Mouse (Mus musculus): ENCODE measurements around the gene Il1r2. TPM values are rescaled to one million over a fixed set of nuclear protein-coding genes. Genes with fewer than 3 reads are reported as not detected.

The Il1r2 gene
- polyA plus RNA-seq, 1 experiment from 2014 or later, result 0.40 TPM

- Histone ChIP-seq H3K27ac (no peak overlapping the region), H3K4me1 (peaks cover 11% of the 10 kb centered on the region), H3K27me3 (ENCODE audit: poor library complexity, severe bottlenecking) (no peaks in the 10 kb centered on the region), H3K36me3 (replicated peaks) (no peaks in the 10 kb centered on the region), H3K4me3 (no peak overlapping the region), H3K9me3 (no peaks in the 10 kb centered on the region)
- DNase-seq (ENCODE audit: extremely low spot score, low spot score), result no peak
- WGBS, result 51% methylated on average over 8 of the region's 8 CpGs
These were observed 41.4 kb downstream of the Il1r2 start for GRCm38 (mm10) chr1:40115271-40115670.

- H3K9me3 ChIP-seq, result no peaks in the 10 kb centered on the region
- WGBS, result 5% methylated on average over 7 of the region's 8 CpGs
- DNase-seq (ENCODE audit: extremely low spot score, low spot score), result peak; percentile 76
- H3K27me3 ChIP-seq (ENCODE audit: poor library complexity, severe bottlenecking), result no peaks in the 10 kb centered on the region
- H3K4me1 ChIP-seq, result peaks cover 11% of the 10 kb centered on the region
- H3K27ac ChIP-seq, result no peak overlapping the region
- H3K4me3 ChIP-seq, result no peak overlapping the region
- no peaks in the 10 kb centered on the region for H3K36me3 ChIP-seq (replicated peaks)
These were observed 42.5 kb downstream of the Il1r2 start for GRCm38 (mm10) chr1:40116422-40116821.

- Histone ChIP-seq H3K27me3 (ENCODE audit: poor library complexity, severe bottlenecking) (no peaks in the 10 kb centered on the region), H3K27ac (no peak overlapping the region), H3K4me3 (no peak overlapping the region), H3K4me1 (peaks cover 11% of the 10 kb centered on the region), H3K36me3 (replicated peaks) (no peaks in the 10 kb centered on the region), H3K9me3 (no peaks in the 10 kb centered on the region)
- 52% methylated on average over 9 of the region's 10 CpGs for WGBS
- peak; percentile 26 for DNase-seq (ENCODE audit: extremely low spot score, low spot score)
These were observed 43.7 kb downstream of the Il1r2 start for GRCm38 (mm10) chr1:40117565-40117964.

GRCm38 (mm10) chr1:40124237-40124636, 50.4 kb downstream of the Il1r2 start:
- no peak for DNase-seq (ENCODE audit: extremely low spot score, low spot score)
- 85% methylated on average over 4 of the region's 4 CpGs for WGBS
- no peaks in the 10 kb centered on the region for H3K27me3 ChIP-seq (ENCODE audit: poor library complexity, severe bottlenecking)

GRCm38 (mm10) chr1:40128481-40128880, 54.6 kb downstream of the Il1r2 start:
- Histone ChIP-seq H3K27me3 (ENCODE audit: poor library complexity, severe bottlenecking) (no peaks in the 10 kb centered on the region), H3K9me3 (no peaks in the 10 kb centered on the region), H3K36me3 (replicated peaks) (no peaks in the 10 kb centered on the region), H3K4me3 (no peak overlapping the region), H3K27ac (no peak overlapping the region), H3K4me1 (no peaks in the 10 kb centered on the region)
- WGBS, result 86% methylated on average over 4 of the region's 4 CpGs
- no peak for DNase-seq (ENCODE audit: extremely low spot score, low spot score)

More at GRCm38 (mm10) chr1:40124237-40124636, 50.4 kb downstream of the Il1r2 start:
- H3K36me3 ChIP-seq (replicated peaks), result no peaks in the 10 kb centered on the region
- H3K9me3 ChIP-seq, result no peaks in the 10 kb centered on the region
- no peak overlapping the region for H3K27ac ChIP-seq
- no peak overlapping the region for H3K4me3 ChIP-seq
- H3K4me1 ChIP-seq, result no peaks in the 10 kb centered on the region

- Histone ChIP-seq H3K4me1 (no peaks in the 10 kb centered on the region), H3K27ac (no peak overlapping the region), H3K4me3 (no peak overlapping the region), H3K36me3 (replicated peaks) (no peaks in the 10 kb centered on the region), H3K27me3 (ENCODE audit: poor library complexity, severe bottlenecking) (no peaks in the 10 kb centered on the region), H3K9me3 (no peaks in the 10 kb centered on the region)
- DNase-seq (ENCODE audit: extremely low spot score, low spot score), result no peak
- 61% methylated on average over 2 of the region's 2 CpGs for WGBS
These were observed 55.4 kb downstream of the Il1r2 start for GRCm38 (mm10) chr1:40129321-40129720.

- no peak for DNase-seq (ENCODE audit: extremely low spot score, low spot score)
These were observed 57.8 kb downstream of the Il1r2 start for GRCm38 (mm10) chr1:40131631-40132030.

GRCm38 (mm10) chr1:40132721-40133120, 58.8 kb downstream of the Il1r2 start:
- Histone ChIP-seq H3K27me3 (ENCODE audit: poor library complexity, severe bottlenecking) (no peaks in the 10 kb centered on the region), H3K4me3 (no peak overlapping the region), H3K4me1 (no peaks in the 10 kb centered on the region), H3K36me3 (replicated peaks) (no peaks in the 10 kb centered on the region), H3K27ac (no peak overlapping the region), H3K9me3 (no peaks in the 10 kb centered on the region)
- no peak for DNase-seq (ENCODE audit: extremely low spot score, low spot score)
- 86% methylated on average over 4 of the region's 4 CpGs for WGBS

More at GRCm38 (mm10) chr1:40131631-40132030, 57.8 kb downstream of the Il1r2 start:
- WGBS, result 39% methylated on average over 1 of the region's 1 CpGs
- Histone ChIP-seq H3K4me3 (no peak overlapping the region), H3K27ac (no peak overlapping the region), H3K4me1 (no peaks in the 10 kb centered on the region), H3K27me3 (ENCODE audit: poor library complexity, severe bottlenecking) (no peaks in the 10 kb centered on the region), H3K36me3 (replicated peaks) (no peaks in the 10 kb centered on the region), H3K9me3 (no peaks in the 10 kb centered on the region)

- H3K9me3 ChIP-seq, result no peaks in the 10 kb centered on the region
- H3K4me3 ChIP-seq, result no peak overlapping the region
- no peaks in the 10 kb centered on the region for H3K27me3 ChIP-seq (ENCODE audit: poor library complexity, severe bottlenecking)
- H3K4me1 ChIP-seq, result no peaks in the 10 kb centered on the region
- H3K27ac ChIP-seq, result no peak overlapping the region
- 69% methylated on average over 3 of the region's 3 CpGs for WGBS
- no peaks in the 10 kb centered on the region for H3K36me3 ChIP-seq (replicated peaks)
- DNase-seq (ENCODE audit: extremely low spot score, low spot score), result no peak
These were observed 59.7 kb downstream of the Il1r2 start for GRCm38 (mm10) chr1:40133567-40133966.

- no peaks in the 10 kb centered on the region for H3K36me3 ChIP-seq (replicated peaks)
- no peak for DNase-seq (ENCODE audit: extremely low spot score, low spot score)
- 88% methylated on average over 14 of the region's 14 CpGs for WGBS
- H3K4me3 ChIP-seq, result no peak overlapping the region
- H3K4me1 ChIP-seq, result no peaks in the 10 kb centered on the region
- no peaks in the 10 kb centered on the region for H3K9me3 ChIP-seq
- H3K27ac ChIP-seq, result no peak overlapping the region
- H3K27me3 ChIP-seq (ENCODE audit: poor library complexity, severe bottlenecking), result no peaks in the 10 kb centered on the region
These were observed 66.1 kb downstream of the Il1r2 start for GRCm38 (mm10) chr1:40139798-40140532.

- Histone ChIP-seq H3K27me3 (ENCODE audit: poor library complexity, severe bottlenecking) (no peaks in the 10 kb centered on the region), H3K4me3 (no peak overlapping the region), H3K4me1 (no peaks in the 10 kb centered on the region), H3K9me3 (no peaks in the 10 kb centered on the region), H3K36me3 (replicated peaks) (no peaks in the 10 kb centered on the region), H3K27ac (no peak overlapping the region)
- WGBS, result 92% methylated on average over 6 of the region's 6 CpGs
- no peak for DNase-seq (ENCODE audit: extremely low spot score, low spot score)
These were observed 82.2 kb downstream of the Il1r2 start for GRCm38 (mm10) chr1:40156096-40156495.

GRCm38 (mm10) chr1:40163329-40163917, 89.5 kb downstream of the Il1r2 start:
- DNase-seq (ENCODE audit: extremely low spot score, low spot score), result no peak
- Histone ChIP-seq H3K9me3 (peaks cover 5% of the 10 kb centered on the region; the same call in 1 of the 2 replicates), H3K4me3 (no peak overlapping the region), H3K4me1 (no peaks in the 10 kb centered on the region), H3K27me3 (ENCODE audit: poor library complexity, severe bottlenecking) (no peaks in the 10 kb centered on the region), H3K27ac (no peak overlapping the region), H3K36me3 (replicated peaks) (no peaks in the 10 kb centered on the region)
- 86% methylated on average over 4 of the region's 4 CpGs for WGBS

- 91% methylated on average over 4 of the region's 4 CpGs for WGBS
- Histone ChIP-seq H3K4me3 (no peak overlapping the region), H3K36me3 (replicated peaks) (no peaks in the 10 kb centered on the region), H3K9me3 (peaks cover 5% of the 10 kb centered on the region; the same call in 1 of the 2 replicates), H3K27me3 (ENCODE audit: poor library complexity, severe bottlenecking) (no peaks in the 10 kb centered on the region), H3K4me1 (no peaks in the 10 kb centered on the region), H3K27ac (no peak overlapping the region)
- no peak for DNase-seq (ENCODE audit: extremely low spot score, low spot score)
These were observed 90.5 kb downstream of the Il1r2 start for GRCm38 (mm10) chr1:40164331-40164730.
